Mouse (Mus musculus) ES-E14 (cell line): ENCODE data around the gene Ngrn. TPM values are rescaled to one million over a fixed set of nuclear protein-coding genes. Genes with fewer than 3 reads are reported as not detected.

ENCODE experiments used
- DNase-seq: peaks from one replicate; pipeline ENCODE4 v3.0.0-alpha.2; 2013; ENCODE audit warnings: low read depth, low spot score
- H3K27ac ChIP-seq: 2 replicates; pipeline ENCODE4 v1.5.1; 2012; ENCODE audit warnings: low read depth, mild to moderate bottlenecking, low read length, moderate library complexity, mixed read lengths; ENCODE audit not compliant: poor library complexity, insufficient read depth, severe bottlenecking
- H3K36me3 ChIP-seq: 2 replicates; pipeline ENCODE4 v1.6.1; 2012; ENCODE audit warnings: mild to moderate bottlenecking, low read length, moderate library complexity, mixed read lengths; ENCODE audit not compliant: control insufficient read depth, poor library complexity, insufficient read depth, severe bottlenecking
- H3K4me1 ChIP-seq, 2 experiments: fragments of 150-350 bp in 1 of 2; sonication (generic) in 1 of 2; 2 replicates each; pipeline ENCODE4 v1.6.1; 2012; ENCODE audit warnings: low read length in 2 of 2, mild to moderate bottlenecking in 1 of 2, mixed read lengths in 1 of 2; ENCODE audit not compliant: control insufficient read depth in 2 of 2, insufficient read depth in 2 of 2, poor library complexity in 1 of 2
- H3K4me3 ChIP-seq, 2 experiments: fragments of 150-350 bp in 1 of 2; sonication (generic) in 1 of 2; 2 replicates each; pipeline ENCODE4 v1.5.1; 2012; ENCODE audit warnings: low read length in 2 of 2, low read depth in 1 of 2, mild to moderate bottlenecking in 1 of 2, mixed read lengths in 1 of 2; ENCODE audit not compliant: insufficient read depth in 1 of 2, poor library complexity in 1 of 2, severe bottlenecking in 1 of 2
- H3K9ac ChIP-seq: 2 replicates; pipeline ENCODE4 v1.6.1; 2012; ENCODE audit warnings: low read depth, mild to moderate bottlenecking, low read length, mixed read lengths; ENCODE audit not compliant: poor library complexity, insufficient read depth, severe bottlenecking
- H3K9me3 ChIP-seq: fragments of 150-350 bp; sonication (generic); 2 replicates; pipeline ENCODE4 v1.6.1; 2012; ENCODE audit warnings: low read depth, mild to moderate bottlenecking, low read length; ENCODE audit not compliant: control insufficient read depth, insufficient read depth
- CHD2 ChIP-seq: IDR thresholded peaks from 2 replicates; pipeline ENCODE4 v1.6.1; 2014; ENCODE audit warnings: mild to moderate bottlenecking, low read depth, low read length, inconsistent platforms
- HCFC1 ChIP-seq: IDR thresholded peaks from 2 replicates; pipeline ENCODE4 v1.6.1; 2012; ENCODE audit warnings: low read length, inconsistent platforms, borderline replicate concordance; ENCODE audit not compliant: insufficient read depth
- MAFK ChIP-seq: IDR thresholded peaks from 2 replicates; pipeline ENCODE4 v1.6.1; 2014; ENCODE audit warnings: mild to moderate bottlenecking, low read depth, low read length, inconsistent platforms; ENCODE audit not compliant: insufficient read depth
- ZC3H11A ChIP-seq: IDR thresholded peaks from 2 replicates; pipeline ENCODE4 v1.6.1; 2012; ENCODE audit warnings: low read depth, mild to moderate bottlenecking, inconsistent platforms, low read length, borderline replicate concordance
- ZNF384 ChIP-seq: IDR thresholded peaks from 2 replicates; pipeline ENCODE4 v1.6.1; 2012; ENCODE audit warnings: low read depth, low read length, inconsistent platforms
- in situ Hi-C, 2 experiments: fragments of 600-800 bp; cut with MboI; formaldehyde crosslinking; loops; one replicate each; pipeline ENCODE4 v1.15.1; 2025; ENCODE audit warnings: low sequenced_read_pairs in 2 of 2, inconsistent platforms in 1 of 2; ENCODE audit not compliant: unreplicated experiment in 2 of 2
- total RNA-seq: library from RNA; depleted of rRNA; stranded (reverse); fragments of 300-350 nt; gene quantifications from 2 replicates; pipeline ENCODE4 v1.2.3, GENCODE M21; 2012

The Ngrn gene
- total RNA-seq, 1 experiment: 45.2 TPM

DNA sequence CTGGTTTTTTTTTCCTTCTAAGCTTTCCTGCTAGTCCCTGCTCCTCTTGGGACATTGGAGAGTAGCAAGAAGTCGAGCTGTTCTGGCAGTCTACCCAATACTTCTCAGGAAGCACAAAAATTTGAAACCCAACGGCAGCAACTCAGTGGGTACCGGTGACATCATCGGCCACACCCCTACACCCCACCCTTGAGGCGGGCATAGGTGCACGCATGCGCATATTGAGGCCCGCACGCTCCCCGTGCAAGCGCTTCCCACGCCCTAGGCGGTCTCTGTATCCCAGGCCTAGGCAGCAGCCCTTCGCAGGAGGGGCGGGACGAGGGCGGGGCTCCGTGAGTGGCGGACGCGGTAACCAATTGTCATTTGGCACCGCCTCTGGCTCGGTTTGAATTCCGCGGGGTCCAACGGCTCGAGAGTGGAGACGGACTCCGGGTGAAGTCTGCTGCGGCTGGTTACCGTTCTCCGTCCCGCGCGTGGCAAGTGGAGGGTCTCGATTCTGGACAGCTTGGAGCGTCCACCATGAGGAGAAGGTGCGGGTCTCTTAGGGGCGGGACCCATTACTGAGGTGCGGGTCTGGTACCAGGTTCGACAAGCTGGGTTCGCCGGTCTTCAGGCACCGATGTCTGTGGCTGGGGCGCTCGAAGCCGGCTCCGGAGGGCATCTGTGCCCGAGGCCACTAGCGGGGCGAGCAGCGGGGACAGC is 33.2 kb downstream of the Ngrn start, which contains the start of gene Prc1:
Prc1 (plus strand) TSS at position 389 of the 702 bp plus-strand sequence.
- Histone ChIP-seq H3K9me3 (no peaks in the 10 kb centered on the region), H3K9ac (peak within 1 kb of the TSS; percentile 96), H3K27ac (peak within 1 kb of the TSS; percentile 79), H3K36me3 (peaks cover 14% of the 10 kb centered on the region; the same call in 1 of the 2 replicates), H3K4me1 (peaks cover 3 to 4% of the 10 kb centered on the region in 2 experiments; a peak in 2 of 4 replicates), H3K4me3 (peak within 1 kb of the TSS; percentile 91 to 99)
- in situ Hi-C loops: no loop called here
- peak; percentile 92 for DNase-seq
- TF ChIP-seq HCFC1 (no peak), MAFK (0 out of 2 replicates have a peak, but pooled peaks have one; percentile 16), CHD2 (peak; percentile 75), ZNF384 (no peak)

DNA sequence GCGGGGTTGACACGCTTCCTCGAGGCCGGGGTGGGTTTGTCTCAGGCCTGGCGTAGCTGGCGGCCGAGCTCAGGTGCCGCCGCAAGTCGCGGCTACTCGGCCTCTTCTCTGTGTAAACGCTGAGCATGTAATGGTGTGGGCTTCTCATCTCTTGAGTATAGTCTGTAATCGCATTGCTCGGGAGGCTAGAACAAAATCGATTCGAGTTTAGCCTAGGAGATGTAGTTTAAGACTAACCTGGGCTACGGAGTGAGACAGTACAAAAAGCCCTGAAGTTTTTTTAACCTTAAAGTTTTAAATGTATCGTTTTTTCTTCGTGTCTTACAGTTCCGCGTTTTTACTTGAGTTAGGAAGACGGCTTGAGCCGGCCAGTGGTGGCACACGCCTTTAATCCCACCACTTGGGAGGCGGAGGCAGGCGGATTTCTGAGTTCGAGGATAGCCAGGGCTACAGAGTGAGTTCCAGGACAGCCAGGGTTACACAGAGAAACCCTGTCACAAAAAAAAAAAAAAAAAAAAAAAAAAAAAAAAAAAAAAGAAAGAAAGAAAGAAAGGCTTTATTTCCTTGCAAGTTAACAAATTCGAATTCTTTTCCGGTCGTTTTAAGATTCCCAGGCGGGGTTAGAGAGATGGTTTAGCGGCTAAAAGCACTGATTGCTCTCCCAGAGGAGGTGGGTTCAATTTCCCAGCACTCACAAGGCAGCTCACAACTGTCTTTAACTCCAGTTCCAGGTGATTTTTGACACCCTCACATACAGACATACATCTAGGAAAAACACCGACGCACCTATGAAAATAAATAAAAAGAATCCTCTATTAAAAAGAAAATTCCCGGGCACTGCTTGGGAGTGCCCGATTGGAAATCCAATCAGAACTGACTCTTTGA is 34.0 kb downstream of the Ngrn start:
- peak overlapping the region; percentile 79 for H3K27ac ChIP-seq
- in situ Hi-C loops: no loop called here
- TF ChIP-seq ZC3H11A (no peak), HCFC1 (no peak), CHD2 (no peak), MAFK (no peak), ZNF384 (no peak)
- no peaks in the 10 kb centered on the region for H3K9me3 ChIP-seq
- peaks cover 18% of the 10 kb centered on the region; the same call in 1 of the 2 replicates for H3K36me3 ChIP-seq
- H3K4me1 ChIP-seq: peaks cover 3 to 4% of the 10 kb centered on the region in 2 experiments; a peak in 2 of 4 replicates
- peak; percentile 24 for DNase-seq
- H3K4me3 ChIP-seq: peak overlapping the region; percentile 91 to 99
- peak overlapping the region; percentile 96 for H3K9ac ChIP-seq

DNA sequence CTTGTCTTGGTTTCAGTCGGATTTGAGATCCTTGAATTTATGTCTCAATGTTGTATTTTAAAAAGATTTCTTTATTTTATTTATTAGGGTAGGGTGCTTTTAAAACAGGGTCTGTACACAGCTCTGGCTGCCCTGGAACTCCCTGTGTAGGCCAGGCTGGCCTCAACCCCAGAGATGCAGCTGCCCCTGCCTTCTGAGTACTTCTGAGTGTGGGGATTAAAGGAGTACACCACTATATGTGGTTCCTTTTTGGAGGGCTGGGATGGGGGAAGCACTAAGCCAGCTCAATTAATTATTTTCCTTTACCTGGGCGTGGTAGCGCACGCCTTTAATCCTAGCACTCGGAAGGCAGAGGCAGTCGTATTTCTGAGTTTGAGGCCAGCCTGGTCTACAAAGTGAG is 35.4 kb downstream of the Ngrn start:
- TF ChIP-seq MAFK: no peak
- Histone ChIP-seq H3K9me3 (no peaks in the 10 kb centered on the region), H3K9ac (no peak overlapping the region), H3K4me1 (peaks cover 3 to 4% of the 10 kb centered on the region in 2 experiments; a peak in 2 of 4 replicates), H3K4me3 (peak overlapping the region in 1 of 2 experiments; percentile 24; a peak in 1 of 4 replicates), H3K27ac (no peak overlapping the region), H3K36me3 (peaks cover 21% of the 10 kb centered on the region)
- in situ Hi-C loops: no loop called here
- no peak for DNase-seq

DNA sequence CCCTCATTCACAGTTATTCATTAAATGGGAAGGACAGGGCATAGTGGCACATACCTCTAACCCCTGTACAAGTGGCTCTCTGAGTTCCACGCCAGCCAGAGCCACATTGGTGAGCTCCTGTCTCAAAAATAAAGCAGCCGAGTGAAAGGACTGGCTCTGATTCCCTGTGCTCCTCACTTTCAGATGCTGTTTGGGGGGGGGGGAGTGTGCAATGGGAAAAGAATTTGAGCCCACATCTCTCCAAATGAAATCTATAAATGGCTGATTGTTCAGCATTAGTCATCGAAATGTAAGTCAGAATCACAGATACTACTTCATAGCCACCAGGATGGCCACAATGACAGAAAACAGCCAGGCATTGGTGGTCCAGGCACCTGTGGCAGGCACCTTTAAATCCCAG is 36.0 kb downstream of the Ngrn start:
- Histone ChIP-seq H3K9ac (no peak overlapping the region), H3K36me3 (peaks cover 26% of the 10 kb centered on the region), H3K4me3 (no peak overlapping the region; a peak in 1 of 4 replicates), H3K27ac (no peak overlapping the region), H3K9me3 (no peaks in the 10 kb centered on the region), H3K4me1 (peaks cover 3 to 4% of the 10 kb centered on the region in 2 experiments; a peak in 2 of 4 replicates)
- in situ Hi-C loops: no loop called here
- no peak for TF ChIP-seq CHD2
- DNase-seq: no peak
